Mouse (Mus musculus) layer of hippocampus, postnatal 14 days (tissue): ENCODE measurements around the gene Rps8. TPM values are rescaled to one million over a fixed set of nuclear protein-coding genes. Genes with fewer than 3 reads are reported as not detected.

Source experiments
- DNase-seq, 2 experiments: peaks; one replicate each; pipeline ENCODE4 v3.0.0; 2021 to 2022; ENCODE audit warnings: low spot score in 2 of 2, mixed read lengths in 1 of 2
- total RNA-seq, 2 experiments: library from RNA; stranded (reverse); gene quantifications; 2 replicates each; pipeline ENCODE4 v1.2.3; 2021

Gene Rps8
- total RNA-seq, 2 experiments from 2014 or later: 436 to 472 TPM

GRCm38 (mm10) chr4:117149291-117150211 is 6.5 kb downstream of the Rps8 start:
- no peak for DNase-seq

- DNase-seq: no peak
Observed at GRCm38 (mm10) chr4:117148815-117149214, 7.2 kb downstream of the Rps8 start.

DNA sequence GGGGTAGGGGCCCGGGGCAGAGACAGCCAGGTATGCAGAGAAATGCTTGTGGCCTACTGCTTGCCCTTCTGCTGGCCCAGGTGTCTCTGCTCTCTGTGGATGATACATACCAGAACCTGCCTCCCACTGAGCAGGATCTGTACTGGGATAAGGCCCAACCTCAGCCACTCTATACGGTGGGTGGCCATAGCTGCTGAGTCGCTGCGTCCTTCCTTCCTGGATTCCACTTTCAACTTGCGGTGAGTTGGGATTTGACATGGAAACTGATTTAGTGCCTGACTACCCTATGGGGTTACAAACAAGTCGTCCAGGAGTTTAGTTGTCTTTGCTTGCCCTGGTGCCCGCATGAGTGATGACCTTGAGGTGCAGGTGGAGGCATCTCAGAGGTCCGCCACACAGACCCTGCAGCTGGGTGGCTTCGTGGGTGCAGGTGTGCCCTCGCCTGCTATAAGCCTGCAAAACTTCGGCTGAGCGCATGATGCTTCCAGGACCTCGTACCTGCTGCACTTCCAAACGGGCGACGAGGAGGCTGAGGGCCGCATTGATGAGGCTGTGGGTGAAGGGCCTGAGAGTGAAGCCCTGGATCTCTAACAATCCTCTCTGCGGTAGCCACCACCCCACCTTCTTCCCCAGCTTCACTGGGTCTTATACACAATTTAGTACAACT is 7.9 kb downstream of the Rps8 start:
- no peak for DNase-seq

- peak; percentile 62 to 77 for DNase-seq
Observed at GRCm38 (mm10) chr4:117146176-117146575, 9.9 kb downstream of the Rps8 start.

DNA sequence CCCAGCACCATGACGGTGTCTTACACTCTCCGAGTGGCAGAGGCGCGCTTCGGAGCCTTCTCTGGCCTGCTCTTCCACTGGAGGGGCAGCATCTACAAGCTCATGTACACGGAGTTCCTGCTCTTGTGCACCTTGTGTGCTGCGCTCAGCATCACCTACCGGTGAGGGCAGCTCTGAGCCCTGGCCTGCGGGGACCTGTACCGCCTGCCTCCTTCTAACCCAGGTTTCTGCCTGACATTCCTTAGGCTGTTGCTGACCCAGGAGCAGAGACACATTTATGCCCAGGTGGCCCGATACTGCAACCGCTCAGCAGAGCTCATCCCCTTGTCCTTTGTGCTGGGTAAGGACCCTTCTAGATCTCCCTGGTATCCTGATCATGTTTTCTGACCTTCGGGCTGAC is 10.8 kb downstream of the Rps8 start:
- no peak for DNase-seq

DNA sequence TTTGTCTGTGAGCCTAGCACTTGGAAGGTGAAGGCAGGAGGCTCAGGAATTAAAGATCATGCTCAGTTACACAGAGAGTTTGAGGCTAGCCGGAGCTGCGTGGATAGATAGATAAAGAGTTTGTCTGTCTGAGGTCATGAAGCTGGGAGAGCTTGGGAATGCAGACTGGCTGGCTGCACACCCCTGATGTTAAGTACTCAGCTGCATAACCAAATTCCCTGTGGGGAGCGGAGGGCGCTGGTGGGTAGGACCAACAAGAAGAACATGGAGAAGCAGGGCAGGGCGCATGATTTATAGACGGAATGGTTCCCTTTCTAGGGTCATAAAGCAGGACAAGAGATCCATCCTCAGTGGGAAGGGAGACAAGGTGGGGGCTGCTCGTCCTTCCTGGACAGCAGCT is 13.0 kb downstream of the Rps8 start:
- no peak for DNase-seq

DNA sequence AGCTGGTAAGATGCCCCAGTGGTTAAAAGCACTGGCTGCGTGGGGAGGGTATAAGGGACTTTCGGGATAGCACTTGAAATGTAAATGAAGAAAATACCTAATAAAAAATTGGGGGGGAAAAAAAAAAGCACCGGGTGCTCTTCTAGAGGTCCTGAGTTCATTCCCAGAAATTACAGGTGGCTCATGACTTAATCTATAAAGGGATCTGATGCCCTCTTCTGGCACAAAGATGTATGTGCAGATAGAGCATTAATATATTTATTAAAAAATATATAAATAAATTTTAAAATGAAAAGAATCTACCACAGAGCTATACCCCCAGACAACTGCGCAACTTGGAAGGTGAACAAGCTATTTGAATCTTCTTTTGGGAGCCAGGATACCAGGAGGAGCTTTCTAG is 15.4 kb downstream of the Rps8 start:
- DNase-seq: no peak

DNA sequence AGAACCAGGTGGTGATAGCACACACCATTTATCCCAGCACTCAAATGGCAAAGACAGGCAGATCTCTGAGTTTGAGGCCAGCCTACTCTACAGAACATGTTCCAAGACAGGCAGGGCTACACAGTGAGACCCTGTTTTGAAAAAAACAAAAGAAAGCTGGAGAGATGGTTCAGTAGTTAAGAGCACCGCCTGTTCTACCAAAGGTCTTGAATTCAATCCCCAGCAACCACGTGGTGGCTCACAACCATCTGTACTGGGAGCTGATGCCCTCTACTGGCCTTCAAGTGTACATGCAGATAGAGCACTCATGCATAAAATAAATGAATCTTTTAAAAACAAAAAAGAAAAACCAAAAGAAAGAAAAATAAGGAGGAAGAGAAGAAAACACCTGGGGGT is 16.8 kb downstream of the Rps8 start:
- peak in 1 of 2 experiments; percentile 53 for DNase-seq

DNA sequence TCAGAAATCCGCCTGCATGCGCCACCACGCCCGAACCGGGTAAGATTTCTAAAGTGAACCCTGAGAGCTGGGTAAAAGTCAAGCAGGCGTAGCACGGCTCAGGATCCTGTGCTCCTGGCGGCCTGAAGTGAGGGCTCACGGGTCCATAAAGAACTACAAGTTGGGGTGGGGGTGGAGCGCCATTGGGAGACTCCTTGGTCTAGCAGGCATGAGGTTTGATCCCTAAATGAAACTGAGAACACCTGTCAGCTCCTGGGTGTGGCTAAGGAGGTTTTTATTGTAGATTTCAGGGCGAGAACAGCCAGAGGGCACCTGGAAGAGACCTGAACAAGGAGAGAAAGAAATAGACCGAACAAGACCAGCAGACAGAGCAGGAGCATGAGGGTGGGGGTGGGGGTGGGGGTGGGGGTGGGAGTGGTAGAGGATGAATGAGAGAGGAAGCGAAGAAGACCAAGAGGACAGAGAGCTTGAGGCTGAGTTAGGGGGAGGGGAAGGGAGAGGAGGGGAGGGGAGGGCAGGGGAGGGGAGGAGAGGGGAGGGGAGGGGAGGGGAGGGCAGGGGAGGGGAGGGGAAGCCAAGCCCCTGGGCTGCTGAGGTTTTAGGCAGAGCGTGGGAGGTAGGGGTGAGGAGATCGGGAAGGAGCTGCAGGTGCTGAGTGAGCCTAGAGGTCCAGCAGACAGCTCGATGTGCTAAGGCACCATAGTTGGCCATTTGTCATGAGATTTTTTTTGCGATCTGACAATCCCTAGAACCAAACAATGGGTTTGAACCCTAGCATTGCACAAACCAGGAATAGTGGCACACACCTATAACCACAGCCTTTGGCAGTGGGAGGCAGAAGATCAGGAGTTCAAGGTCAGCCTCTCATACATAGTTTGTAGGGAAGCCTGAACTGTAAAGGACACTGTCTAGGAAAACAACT is 17.5 kb downstream of the Rps8 start:
- no peak for DNase-seq

DNA sequence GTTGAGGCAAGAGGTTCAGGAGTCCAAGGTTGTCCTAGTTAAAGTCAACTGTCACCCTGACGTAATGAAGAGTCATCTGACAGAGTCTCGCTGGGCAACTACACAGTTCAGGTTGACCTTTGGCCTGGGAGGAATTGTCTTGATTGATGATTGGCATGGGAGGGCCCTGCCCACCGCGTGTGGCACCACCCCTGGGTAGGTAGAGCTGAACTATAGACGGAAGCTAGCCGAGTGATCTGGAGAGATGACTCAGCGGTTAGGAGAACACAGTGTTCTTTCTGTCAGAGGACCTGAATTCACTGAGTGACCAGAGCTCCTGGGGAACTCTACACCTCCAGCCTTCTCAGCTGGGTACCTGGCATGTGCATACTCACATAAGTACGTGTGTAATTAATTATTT is 20.0 kb downstream of the Rps8 start:
- no peak for DNase-seq

DNA sequence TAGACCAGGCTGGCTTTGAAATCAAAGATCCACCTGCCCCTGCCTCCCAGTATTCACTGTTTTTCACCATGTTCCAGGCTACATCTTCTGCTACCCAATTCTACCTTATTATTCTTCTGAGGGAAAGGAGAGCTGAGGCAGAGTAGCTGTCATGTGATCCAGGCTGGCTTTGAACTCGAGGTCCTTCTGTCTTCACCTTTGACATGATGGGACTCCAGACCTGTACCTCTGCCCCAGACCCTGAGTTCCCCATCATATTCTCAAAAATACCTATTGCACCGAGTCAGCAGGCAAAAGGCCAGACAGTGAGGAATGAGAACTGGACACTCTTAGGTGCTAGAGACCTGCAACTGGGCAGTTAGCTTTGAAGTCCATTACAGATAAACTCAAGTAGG is 21.4 kb downstream of the Rps8 start:
- DNase-seq: no peak

DNA sequence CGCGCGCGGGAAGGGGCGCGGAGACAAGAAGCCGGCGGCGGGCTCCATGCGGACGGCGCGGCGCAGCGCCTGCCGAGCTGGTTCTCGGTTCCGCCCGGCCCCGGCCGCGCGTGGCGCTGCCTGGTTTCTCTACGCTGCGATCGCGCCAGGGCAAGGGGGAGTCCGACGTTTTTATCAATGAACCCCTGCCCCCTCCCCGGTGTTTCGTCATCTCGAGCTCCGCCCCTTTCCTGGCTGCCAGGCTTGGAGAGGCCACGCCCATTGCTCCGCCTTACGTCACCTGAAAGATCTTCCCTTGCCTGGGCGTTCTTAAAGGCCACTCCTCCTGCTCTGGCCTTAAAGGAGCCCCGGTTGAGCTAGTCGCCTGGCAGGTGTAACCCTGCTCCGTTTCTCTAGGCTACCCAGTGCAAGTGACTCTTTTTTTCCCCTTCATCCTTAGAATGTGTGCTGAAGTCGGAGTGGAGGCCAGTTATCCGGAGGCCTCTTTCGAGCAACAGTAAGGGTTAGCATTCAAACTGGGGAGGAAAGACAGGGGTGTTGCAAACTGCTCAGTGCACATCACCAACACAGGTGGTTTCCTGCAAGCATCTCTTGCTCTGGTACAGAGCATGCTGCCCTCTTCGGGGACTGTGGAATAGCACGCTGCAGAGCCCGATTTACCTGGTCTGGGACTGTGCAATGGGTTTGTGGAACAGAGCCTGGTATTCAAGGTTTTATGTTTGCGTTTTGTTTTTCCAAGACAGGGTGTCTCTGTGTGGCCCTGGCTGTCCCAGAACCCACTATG is 22.0 kb downstream of the Rps8 start, which contains the start of gene Plk3:
Plk3 (minus strand) TSS at position 147 of the 784 bp plus-strand sequence.
- peak; percentile 96 to 98 for DNase-seq

- DNase-seq: no peak
Observed at GRCm38 (mm10) chr4:117133366-117133796, 22.7 kb downstream of the Rps8 start.

DNA sequence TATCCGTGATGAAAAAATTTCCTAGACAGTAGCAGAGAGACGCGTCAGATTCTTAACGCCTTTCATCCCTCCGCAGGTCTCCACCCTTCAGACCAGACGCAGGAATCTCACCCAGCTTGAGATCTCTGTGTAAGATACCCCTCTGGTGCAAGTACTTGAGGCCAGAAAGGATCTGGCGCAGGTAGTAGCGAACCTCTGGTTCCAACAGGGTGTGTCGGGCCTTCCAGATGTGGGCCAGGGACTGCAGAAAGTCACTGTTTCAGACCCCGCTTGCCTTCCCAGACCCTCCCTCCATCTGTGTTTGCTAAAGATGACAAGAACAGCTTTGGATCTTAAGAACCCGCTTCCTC is 23.3 kb downstream of the Rps8 start:
- no peak for DNase-seq

- DNase-seq: no peak
Observed at GRCm38 (mm10) chr4:117131890-117132793, 23.9 kb downstream of the Rps8 start.

DNA sequence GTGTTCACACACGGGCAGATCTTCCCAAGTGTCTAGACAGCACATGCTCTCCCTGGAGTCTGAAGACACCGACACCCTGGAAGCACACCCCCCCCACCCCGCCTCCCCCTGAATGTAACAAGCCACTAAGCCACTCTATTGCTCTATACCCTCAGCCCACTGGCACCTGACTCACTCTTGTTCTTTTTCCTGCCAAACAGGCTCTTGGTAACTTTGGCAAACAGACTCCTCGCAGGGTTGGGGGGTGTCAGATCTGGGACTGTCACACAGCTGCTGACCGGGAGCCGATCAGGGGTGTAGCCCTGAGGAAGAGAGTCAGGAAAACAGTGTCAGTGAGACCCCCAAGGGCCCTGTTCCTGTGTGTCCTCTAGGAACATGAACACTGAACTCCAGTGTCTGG is 24.8 kb downstream of the Rps8 start:
- DNase-seq: no peak

GRCm38 (mm10) chr4:117130790-117131189 is 25.3 kb downstream of the Rps8 start:
- DNase-seq: no peak

DNA sequence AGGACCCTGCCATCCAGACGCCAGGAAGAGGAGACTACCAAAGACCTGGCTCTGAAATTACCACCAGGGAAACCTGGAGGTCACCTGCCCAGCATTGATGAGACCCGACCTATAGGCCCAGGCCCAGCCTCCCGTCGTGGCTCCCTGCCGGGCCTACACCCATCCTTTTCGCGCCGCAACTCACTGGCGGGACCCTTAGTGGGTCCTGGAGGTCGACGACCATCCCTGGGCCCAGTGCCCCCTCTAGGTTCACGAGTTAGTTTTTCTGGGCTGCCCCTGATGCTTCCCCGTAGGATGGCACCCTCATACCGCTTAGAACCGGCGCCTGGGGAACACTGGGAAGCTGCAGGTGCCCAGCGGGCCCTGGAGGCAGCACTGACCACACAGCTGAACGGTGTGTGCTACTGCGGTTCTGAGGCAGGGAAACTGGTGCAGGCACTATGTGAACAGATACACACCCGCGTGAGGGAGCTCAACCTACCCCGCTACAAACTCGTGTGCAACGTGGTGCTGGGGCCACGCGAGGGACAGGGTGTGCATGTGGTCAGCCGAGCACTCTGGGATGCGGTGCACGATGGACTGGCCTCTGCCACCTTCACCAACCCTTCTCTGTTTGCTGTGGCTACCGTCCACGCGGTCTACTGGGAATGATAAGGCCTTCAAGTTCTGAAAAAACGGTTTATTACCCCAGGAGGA is 27.9 kb downstream of the Rps8 start:
- no peak for DNase-seq
